Mouse (Mus musculus) CH12.LX (cell line): ENCODE data around the gene Gm17542.

Source experiments
- CHD2 ChIP-seq: IDR thresholded peaks from 2 replicates; pipeline ENCODE4 v1.6.1; 2011; ENCODE audit warnings: low read length, improper control_type of control experiment
- CTCF ChIP-seq, 2 experiments: IDR thresholded peaks in 1 of 2; conservative IDR thresholded peaks in 1 of 2; 2 replicates each; pipeline ENCODE4 v1.5.1; 2011 to 2012; ENCODE audit warnings: low read depth in 2 of 2, low read length in 2 of 2, improper control_type of control experiment in 1 of 2, inconsistent platforms in 1 of 2, mild to moderate bottlenecking in 1 of 2, moderate library complexity in 1 of 2
- EP300 ChIP-seq: IDR thresholded peaks from 2 replicates; pipeline ENCODE4 v1.6.1; 2011; ENCODE audit warnings: low read length, improper control_type of control experiment
- MAZ ChIP-seq: IDR thresholded peaks from 2 replicates; pipeline ENCODE4 v1.6.1; 2012; ENCODE audit warnings: low read depth, mild to moderate bottlenecking, inconsistent platforms, low read length, improper control_type of control experiment, moderate library complexity
- POLR2A ChIP-seq: IDR thresholded peaks from 2 replicates; pipeline ENCODE4 v1.6.1; 2011; ENCODE audit warnings: low read depth, mild to moderate bottlenecking, improper control_type of control experiment, low read length
- POLR2AphosphoS2 ChIP-seq: IDR thresholded peaks from 2 replicates; pipeline ENCODE4 v1.6.1; 2011; ENCODE audit warnings: low read depth, low read length, improper control_type of control experiment
- UBTF ChIP-seq: IDR thresholded peaks from 2 replicates; pipeline ENCODE4 v1.6.1; 2012; ENCODE audit warnings: low read depth, mild to moderate bottlenecking, inconsistent platforms, low read length, improper control_type of control experiment, moderate library complexity

- TF ChIP-seq CHD2 (no peak), CTCF (conservative IDR thresholded peaks at IDR 0.05 in 1 of 2, IDR thresholded peaks at IDR 0.05 in 1 of 2; ENCODE audit: low read depth in 2 of 2, low read length in 2 of 2) (no peak), POLR2AphosphoS2 (no peak), POLR2A (no peak), EP300 (no peak), MAZ (no peak), UBTF (no peak)
Measured at GRCm38 (mm10) chr10:58691051-58691450, 27.0 kb downstream of the Gm17542 start.
